Mouse (Mus musculus) fibroblast of lung, adult 2 months (primary cell): Measurements from ENCODE around the gene Hyal1.

Experiments
- DNase-seq: peaks from one replicate; pipeline ENCODE4 v3.0.0-alpha.2; 2011; ENCODE audit warnings: low read depth

Gene Hyal1

GRCm38 (mm10) chr9:107617461-107617860 lies 40.7 kb downstream of the Hyal1 start:
- no peak for DNase-seq

- no peak for DNase-seq
These were observed 41.4 kb downstream of the Hyal1 start for GRCm38 (mm10) chr9:107618098-107618497.

- no peak for DNase-seq
These were observed 42.2 kb downstream of the Hyal1 start for GRCm38 (mm10) chr9:107618778-107619545.

- DNase-seq = no peak
These were observed 42.8 kb downstream of the Hyal1 start for GRCm38 (mm10) chr9:107619546-107619879.

- no peak for DNase-seq
These were observed 44.2 kb downstream of the Hyal1 start for GRCm38 (mm10) chr9:107620954-107621353.

GRCm38 (mm10) chr9:107624539-107624938 lies 47.8 kb downstream of the Hyal1 start:
- no peak for DNase-seq

- DNase-seq = no peak
These were observed 48.2 kb downstream of the Hyal1 start for GRCm38 (mm10) chr9:107624951-107625350.

GRCm38 (mm10) chr9:107625351-107626128 lies 48.8 kb downstream of the Hyal1 start:
- no peak for DNase-seq

GRCm38 (mm10) chr9:107626158-107626843 lies 49.6 kb downstream of the Hyal1 start:
- no peak for DNase-seq

GRCm38 (mm10) chr9:107626844-107627277 lies 50.1 kb downstream of the Hyal1 start:
- DNase-seq = no peak

- no peak for DNase-seq
These were observed 50.9 kb downstream of the Hyal1 start for GRCm38 (mm10) chr9:107627387-107628255.

- no peak for DNase-seq
These were observed 52.1 kb downstream of the Hyal1 start for GRCm38 (mm10) chr9:107628721-107629410.

GRCm38 (mm10) chr9:107629411-107629730 lies 52.6 kb downstream of the Hyal1 start:
- no peak for DNase-seq

- no peak for DNase-seq
These were observed 53.2 kb downstream of the Hyal1 start for GRCm38 (mm10) chr9:107629901-107630425.

- no peak for DNase-seq
These were observed 53.8 kb downstream of the Hyal1 start for GRCm38 (mm10) chr9:107630576-107630975.
